Mouse (Mus musculus) adrenal gland, postnatal 10 days (tissue): ENCODE measurements around the gene Nectin2. TPM values are rescaled to one million over a fixed set of nuclear protein-coding genes. Genes with fewer than 3 reads are reported as not detected.

Experiments
- DNase-seq: peaks from one replicate; pipeline ENCODE4 v3.0.0; 2021; ENCODE audit warnings: mixed read lengths
- total RNA-seq, 2 experiments: library from RNA; stranded (reverse); gene quantifications; 2 replicates each; pipeline ENCODE4 v1.2.3; 2021

The Nectin2 gene
- total RNA-seq, 2 experiments from 2014 or later: 86.7 to 106 TPM

- DNase-seq: peak; percentile 28
Measured at GRCm38 (mm10) chr7:19769434-19770374, 19.4 kb upstream of the Nectin2 start.

DNA sequence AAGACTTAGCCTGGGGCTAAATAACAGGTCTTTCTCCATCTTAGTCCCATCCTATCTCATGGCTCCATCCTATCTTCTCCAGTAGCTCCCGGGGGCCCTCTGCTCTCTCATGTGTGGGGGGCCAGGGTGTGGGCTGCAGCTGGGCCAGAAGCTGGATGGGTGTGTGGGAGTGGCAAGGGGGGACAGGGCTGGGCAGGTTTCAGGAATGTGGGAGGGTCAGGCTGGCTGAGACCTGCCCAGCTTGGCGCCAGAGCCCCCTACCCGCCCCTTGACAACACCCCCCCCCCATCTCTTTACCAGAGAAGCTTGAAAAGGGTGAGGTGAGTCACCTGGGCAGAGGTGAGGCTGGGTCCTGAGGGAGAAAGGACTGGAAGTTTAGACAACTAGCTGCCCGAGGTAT is 18.7 kb upstream of the Nectin2 start:
- no peak for DNase-seq

GRCm38 (mm10) chr7:19768251-19768650 is 18.0 kb upstream of the Nectin2 start:
- no peak for DNase-seq

DNA sequence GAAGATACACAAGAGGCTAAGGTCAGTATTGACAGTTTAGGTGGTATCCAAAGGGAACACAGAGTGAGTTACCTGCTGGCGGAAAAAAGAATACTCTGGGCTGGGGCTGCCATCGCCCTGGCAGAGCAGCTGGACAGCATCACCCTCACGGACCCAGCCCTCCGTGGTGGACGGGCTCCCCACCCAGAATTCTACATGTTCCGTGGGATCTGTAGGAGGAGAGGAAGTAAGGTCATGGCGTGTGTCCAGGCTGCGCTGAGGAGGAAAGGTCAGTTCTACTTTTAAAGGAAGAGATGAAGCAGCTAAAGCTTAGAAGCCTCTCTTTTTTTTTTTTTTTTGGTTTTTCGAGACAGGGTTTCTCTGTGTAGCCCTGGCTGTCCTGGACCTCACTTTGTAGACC is 14.3 kb upstream of the Nectin2 start:
- DNase-seq: no peak

GRCm38 (mm10) chr7:19763829-19764477 is 13.7 kb upstream of the Nectin2 start:
- DNase-seq: no peak

GRCm38 (mm10) chr7:19762283-19762682 is 12.0 kb upstream of the Nectin2 start:
- no peak for DNase-seq

DNA sequence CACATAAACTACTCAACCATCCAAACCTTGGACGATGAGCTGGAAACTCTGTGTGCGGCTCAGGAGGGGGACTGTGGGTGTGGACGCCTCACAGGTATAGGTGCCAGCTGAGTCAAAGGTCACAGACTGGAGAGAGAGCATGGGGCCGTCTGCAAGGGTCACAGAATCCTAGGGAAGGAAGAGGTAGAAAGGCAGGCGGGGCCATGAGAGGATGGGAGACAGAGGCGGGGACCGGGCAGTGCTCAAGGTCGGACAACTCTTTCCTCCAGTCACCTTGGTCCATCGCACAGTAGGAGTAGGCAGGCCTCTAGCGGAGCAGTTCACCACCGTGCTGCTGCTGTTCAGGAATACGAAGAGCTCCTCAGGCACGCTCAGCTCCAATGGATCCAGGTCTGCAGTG is 9.7 kb upstream of the Nectin2 start:
- no peak for DNase-seq

DNA sequence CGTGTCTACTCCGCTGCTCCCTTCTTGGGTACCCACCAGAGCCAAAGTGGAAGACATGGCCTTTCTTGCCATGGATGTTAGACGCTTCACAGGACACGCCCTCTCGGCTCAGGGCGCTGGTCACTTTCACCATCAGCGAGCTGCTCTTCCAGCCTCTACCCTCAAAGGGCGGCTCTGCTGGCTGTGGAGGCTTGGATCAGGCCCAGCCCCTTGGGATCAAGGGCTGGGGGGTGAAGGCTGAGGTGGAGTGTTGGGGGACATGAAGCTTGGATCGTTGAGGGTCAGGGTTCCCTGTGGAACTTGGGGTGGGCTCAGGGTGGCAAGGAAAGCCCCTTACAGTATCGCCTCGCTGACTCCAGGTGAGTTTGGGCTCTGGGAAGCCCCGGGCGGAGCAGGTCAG is 8.3 kb upstream of the Nectin2 start:
- DNase-seq: no peak

DNA sequence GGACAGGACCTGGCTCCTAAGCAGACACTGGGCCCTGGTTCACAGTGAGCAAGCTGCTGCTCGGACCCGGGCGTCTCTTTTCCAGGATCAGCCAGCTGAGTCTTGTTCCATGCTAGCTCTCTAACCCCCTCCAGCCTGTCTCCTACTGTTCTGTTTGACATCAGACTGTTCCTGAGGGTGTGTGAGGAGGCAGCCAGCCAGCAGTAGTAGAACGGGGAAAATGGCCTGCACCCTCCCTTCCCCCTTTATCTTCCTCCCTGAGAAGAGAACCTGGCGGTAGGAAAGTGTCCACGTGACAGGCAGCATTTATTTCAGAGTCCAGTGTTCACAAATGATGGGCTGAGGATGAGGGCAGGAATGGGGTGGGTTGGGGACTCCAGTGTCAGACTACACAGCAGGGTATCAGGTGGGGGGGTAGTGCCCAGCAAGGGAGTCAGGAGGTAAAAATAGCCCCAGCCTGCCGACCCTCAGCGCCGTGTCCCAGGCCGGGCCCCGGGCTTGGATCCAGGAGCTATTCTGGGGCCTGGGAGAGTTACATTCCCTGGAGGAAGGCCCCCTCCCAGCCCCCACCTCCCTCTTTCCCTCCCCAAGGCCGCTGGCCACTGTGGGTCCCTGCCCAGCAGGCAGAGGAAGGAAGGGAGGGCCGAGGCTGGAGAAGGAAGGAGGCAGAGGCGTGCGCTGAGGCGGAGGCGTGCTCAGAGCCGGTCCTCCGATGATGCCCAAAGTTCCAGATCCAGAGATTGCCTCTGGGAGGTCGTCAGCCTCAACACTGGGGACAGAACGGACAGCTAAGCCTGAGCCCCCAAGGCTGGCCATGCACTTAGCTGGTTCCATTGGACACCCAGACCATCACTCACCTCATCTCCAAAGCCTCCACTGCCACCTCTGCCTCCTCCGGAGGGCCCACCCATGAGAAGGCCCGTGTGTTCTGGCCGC is 5.8 kb upstream of the Nectin2 start:
- DNase-seq: peak; percentile 70

DNA sequence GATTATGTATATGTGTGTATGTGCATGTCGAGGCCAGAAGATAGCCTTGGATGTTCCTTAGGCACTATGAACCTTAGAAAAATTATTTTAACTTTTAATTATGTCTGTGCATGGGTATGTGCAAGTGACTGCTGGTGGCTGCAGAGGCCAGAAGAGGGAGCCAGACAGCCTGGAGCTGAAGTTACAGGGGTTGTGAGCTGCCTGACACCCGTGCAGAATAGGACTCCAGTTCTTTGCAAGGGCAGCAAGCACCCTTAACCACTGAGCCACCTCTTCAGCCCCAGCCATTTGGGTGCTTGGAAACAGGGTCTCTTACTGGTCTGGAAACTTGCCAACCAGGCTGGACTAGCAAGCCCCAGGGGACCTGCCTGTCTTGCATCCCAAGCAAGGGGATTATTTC is 4.7 kb upstream of the Nectin2 start:
- no peak for DNase-seq

DNA sequence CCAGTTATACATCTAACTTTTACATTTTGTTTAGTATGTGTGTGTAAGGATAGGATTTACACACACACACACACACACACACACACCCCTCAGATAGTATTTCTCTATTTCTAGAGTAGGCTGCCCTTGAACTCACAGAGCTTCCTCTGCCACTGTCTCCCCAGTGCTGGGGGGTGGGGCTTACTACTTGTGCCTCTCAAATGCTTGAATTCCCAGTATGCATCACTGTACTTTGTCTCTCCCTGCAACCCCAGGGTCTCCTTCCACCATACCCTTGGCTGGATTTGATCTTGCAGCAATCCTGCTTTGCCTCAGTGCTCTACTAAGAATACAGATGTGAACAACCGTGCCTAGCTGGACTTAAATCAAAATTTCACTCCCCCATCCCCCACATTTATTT is 3.8 kb upstream of the Nectin2 start:
- DNase-seq: no peak

- no peak for DNase-seq
Measured at GRCm38 (mm10) chr7:19753587-19753986, 3.3 kb upstream of the Nectin2 start.

- DNase-seq: no peak
Measured at GRCm38 (mm10) chr7:19752652-19753051, 2.4 kb upstream of the Nectin2 start.

GRCm38 (mm10) chr7:19751070-19751383 is 744 bp upstream of the Nectin2 start:
- DNase-seq: peak; percentile 47

GRCm38 (mm10) chr7:19749389-19750216 is 680 bp downstream of the Nectin2 start:
- peak; percentile 99 for DNase-seq

DNA sequence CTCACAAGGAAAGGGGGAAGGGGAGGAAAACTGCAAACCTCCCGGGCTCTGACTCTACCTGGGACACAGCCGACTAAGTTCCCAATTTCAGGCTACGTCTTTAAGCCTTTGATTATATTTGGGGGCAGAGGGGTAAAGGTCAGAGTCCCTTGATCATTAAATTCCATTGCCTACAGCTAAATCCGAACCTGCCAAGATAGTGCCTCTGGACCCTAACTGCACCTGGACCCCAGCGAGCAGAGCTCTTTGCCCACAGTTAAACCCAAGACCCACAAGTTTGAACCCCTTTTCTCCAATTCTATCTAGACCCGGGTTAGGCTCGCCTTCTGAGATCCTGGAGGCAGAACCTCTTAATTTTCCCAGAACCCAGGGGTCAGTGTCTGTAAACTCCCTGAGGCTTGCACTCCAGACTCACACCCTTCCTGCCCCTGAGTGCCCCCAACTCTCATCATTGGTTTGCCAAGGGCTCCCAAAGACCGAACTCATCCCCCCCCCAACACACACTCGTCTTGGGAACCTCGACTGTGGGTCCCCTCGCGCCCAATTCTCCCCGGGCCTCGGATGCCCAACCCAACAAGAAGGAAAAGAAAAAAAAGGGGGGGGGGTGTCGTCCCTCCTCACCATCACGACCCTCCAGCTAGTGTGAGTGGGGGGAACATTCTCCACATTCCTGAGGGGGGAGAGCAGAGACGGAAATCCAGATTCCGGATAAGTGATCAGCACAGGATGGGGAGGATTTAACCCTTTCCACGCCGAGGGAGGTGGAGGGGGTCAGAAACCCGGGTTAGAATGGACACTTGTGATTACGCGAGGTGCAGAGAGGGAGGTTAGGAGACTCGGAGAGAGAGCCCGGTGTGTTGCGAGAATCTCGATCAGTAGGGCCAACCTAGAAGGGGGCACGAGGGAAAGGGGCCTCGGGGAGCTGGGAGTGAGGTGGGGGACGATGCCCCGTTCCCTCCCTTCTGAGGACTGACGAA is 1.8 kb downstream of the Nectin2 start:
- DNase-seq: peak; percentile 64

DNA sequence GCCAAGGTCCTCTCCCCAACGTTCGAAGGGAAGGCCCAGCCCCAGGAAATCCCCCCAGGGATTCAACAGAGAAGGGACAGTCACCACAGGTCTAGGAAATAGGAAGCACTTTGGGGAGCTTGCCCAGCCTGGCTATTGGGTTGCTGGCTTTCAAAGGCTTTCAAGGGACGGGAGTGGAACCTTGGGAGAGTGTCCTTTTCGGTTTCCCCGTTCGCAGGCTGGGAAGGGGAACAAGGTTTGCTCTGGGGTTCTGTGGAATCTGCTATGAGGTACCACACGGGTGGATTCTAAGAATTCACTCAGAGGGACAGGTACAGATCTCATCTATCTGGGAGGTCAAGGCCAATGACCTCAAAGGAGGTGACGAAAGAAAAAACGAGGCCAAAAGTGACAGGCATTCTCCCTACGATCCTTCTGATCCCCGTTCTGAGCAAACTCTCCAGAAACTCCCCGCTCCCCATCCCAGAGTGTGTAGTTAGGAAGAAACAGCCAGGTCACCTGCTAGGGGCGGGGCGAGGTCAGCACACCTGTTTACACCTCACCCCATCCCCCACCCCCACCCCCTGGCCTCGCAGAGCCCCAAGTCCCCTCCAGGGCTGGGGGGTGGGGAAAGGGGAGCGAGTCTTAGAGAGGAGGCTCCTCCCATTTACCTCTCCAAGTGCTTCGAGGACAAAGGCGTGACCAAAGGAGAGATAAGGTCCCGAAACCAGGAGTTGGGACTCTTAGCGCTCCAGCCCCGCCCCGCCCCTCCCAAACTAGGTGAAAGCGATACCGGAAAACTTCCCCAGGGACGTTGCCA is 2.7 kb downstream of the Nectin2 start:
- peak; percentile 65 for DNase-seq

- DNase-seq: peak; percentile 53
Measured at GRCm38 (mm10) chr7:19746426-19747201, 3.7 kb downstream of the Nectin2 start.

DNA sequence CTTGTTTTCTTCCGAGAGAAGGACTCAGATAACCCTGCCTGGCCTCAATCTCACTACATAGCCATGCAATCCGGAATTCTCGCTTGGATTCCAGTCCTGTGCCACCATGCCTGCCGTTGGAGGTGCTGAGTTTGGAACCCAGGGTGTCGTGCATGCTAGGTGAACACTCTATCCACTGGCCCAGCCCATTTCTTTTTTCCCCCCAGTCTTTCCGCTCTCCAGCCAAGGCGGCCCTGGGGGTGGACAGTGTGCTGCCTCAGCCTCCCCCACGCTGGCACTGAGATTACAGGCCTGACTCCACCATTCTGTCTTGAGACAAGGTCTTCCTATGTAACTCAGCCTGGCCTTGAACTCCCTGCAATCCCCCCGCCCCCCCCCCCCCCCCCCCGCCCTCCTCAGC is 4.3 kb downstream of the Nectin2 start:
- DNase-seq: peak; percentile 29
